Mouse (Mus musculus): ENCODE data around the gene Igf1. TPM values are rescaled to one million over a fixed set of nuclear protein-coding genes. Genes with fewer than 3 reads are reported as not detected.

The Igf1 gene
- polyA plus RNA-seq, 1 experiment from 2014 or later, result 0.22 TPM

DNA sequence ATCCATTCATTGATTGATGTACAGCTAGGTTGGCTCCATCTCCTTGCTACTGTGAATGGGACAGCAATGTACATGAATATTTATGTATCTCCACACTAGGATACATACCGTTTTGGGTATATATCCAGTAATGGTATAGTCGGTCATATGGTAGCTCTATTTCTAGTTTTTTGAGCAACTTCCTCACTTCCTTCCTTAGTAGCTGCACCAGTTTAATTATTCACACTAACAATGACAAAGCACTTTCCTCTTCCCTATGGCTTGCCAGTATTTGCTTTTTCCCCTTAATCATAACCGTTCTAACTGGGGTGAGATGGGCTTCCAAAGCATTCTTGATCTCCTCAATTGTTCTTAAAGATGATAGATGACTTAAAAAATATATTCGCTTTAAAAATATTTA is 15.6 kb upstream of the Igf1 start:
- no peak for ATAC-seq
- POLR2A ChIA-PET, result no interaction called here
- in situ Hi-C loops (cut with MboI; ENCODE audit: low pct_unique_long_range_greater_than_20kb), result no loop called here

DNA sequence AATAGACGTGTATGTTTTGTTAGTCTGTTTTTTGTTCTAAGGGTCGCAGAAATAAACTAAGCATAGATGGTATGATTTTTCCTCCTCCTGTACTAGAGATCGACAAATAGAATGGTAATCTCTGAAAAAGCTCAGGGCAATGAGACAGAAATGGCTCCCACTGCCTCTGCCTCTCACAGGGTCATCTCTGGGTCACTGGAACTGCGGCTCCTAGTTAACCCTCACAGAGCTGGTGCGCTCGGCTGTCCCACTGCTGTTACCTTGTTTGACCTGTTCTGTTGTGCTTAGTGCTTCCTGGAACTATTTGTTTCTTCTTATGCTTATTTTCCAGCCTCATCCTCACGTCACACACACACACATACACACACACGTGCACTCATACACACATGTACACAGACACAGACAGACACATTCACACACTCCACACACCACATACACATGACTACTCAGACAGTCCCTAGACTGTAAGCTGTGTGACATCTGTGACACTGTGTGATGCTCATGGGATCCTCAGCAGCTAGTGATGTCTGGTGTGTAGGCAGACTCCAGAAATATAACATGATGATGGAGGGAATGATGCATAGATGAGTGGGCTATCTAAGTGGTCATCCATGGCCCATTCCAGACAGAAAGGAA is 13.0 kb upstream of the Igf1 start:
- in situ Hi-C loops (cut with MboI; ENCODE audit: low pct_unique_long_range_greater_than_20kb), result no loop called here
- ChIA-PET CTCF (no interaction called here), POLR2A (interaction anchor here (0.7 kb wide), 1 partner anchor 536 kb away, joined by 5 read pairs; no protein-coding TSS in a partner anchor)
- no peaks in the 10 kb centered on the region for H3K27me3 ChIP-seq
- TF ChIP-seq CTCF (IDR thresholded peaks at IDR 0.05), result no peak
- no peak for DNase-seq (ENCODE audit: low read depth, low spot score)
- no peak for ATAC-seq

More for the DNA sequence above, 15.6 kb upstream of the Igf1 start:
- CTCF ChIA-PET, result no interaction called here
- no peaks in the 10 kb centered on the region for H3K27me3 ChIP-seq
- no peak for DNase-seq (ENCODE audit: low read depth, low spot score)
- no peak for TF ChIP-seq CTCF (IDR thresholded peaks at IDR 0.05)

DNA sequence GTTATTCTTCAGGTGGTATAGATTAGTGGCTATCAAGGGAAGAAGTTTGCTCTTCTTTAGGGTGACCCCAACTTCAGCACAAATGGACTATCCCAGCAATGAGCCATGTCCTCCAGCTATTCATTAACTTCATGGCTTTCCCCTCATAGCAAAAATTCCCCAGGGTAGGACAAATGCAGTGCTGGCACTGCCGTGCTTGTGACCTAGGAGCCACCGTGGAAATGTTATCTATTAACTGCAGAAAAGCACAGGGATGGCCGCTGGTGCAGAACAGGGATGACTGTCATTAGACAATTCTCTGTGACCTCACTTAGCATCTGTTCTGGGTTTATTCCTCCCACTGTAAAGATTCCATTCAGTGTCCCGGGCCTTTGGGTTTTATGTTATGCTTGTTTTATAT is 10.2 kb upstream of the Igf1 start:
- ATAC-seq, result peak; percentile 73

DNA sequence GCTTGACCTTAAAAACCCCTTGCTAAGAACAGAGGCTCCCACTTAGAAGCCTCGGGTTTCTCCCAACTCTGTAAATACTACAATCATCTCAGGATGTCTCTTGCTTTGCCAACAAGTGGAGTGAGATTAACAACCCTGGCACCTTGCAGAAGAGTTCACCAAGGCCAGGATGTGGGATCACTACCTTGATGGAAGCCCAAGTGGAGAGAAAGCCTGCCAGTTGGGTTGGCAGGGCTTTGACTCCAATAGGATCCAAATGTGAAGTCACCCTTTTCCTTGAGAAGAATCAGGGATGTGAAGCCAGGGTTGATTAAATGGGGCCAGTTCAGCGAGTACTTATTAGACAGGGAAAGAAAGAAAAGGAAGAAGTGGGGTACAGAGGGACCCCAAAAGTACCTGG is 9.6 kb upstream of the Igf1 start:
- in situ Hi-C loops (cut with MboI; ENCODE audit: low pct_unique_long_range_greater_than_20kb), result no loop called here
- CTCF ChIA-PET, result no interaction called here
- peak; percentile 3 for ATAC-seq
- DNase-seq (ENCODE audit: low read depth, low spot score), result no peak
- TF ChIP-seq CTCF (IDR thresholded peaks at IDR 0.05), result no peak
- no peaks in the 10 kb centered on the region for H3K27me3 ChIP-seq
- POLR2A ChIA-PET, result no interaction called here

More for the DNA sequence above, 10.2 kb upstream of the Igf1 start:
- CTCF ChIA-PET, result interaction anchor here (1.8 kb wide), 1 partner anchor 194 kb away, joined by 3 read pairs; no protein-coding TSS in a partner anchor
- POLR2A ChIA-PET, result no interaction called here
- H3K27me3 ChIP-seq, result no peaks in the 10 kb centered on the region
- in situ Hi-C loops (cut with MboI; ENCODE audit: low pct_unique_long_range_greater_than_20kb), result no loop called here
- no peak for TF ChIP-seq CTCF (IDR thresholded peaks at IDR 0.05)
- peak; percentile 66 for DNase-seq (ENCODE audit: low read depth, low spot score)

DNA sequence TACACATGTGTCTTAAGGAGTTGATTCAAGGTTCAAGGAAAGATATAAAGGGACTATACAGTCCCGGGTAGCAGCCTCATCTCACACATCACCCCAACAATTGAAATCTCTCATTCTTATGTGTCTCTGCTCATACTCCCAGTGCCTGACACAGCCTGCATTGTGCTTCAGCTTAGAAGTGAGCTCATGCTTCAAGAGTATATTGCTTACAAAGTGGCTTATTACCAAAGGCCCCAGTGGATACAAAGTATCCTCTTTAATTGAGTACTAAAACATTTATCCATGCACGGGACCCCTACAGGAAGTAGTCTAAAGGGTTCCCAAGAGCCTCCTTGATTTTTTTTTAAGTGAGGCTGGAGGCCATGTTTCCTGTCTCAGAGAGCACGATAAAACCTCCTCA is 6.6 kb upstream of the Igf1 start:
- CTCF ChIA-PET, result interaction anchor here (0.7 to 0.9 kb wide), 2 partner anchors 16 to 59 kb away, joined by 3 read pairs; no protein-coding TSS in a partner anchor
- DNase-seq (ENCODE audit: low read depth, low spot score), result no peak
- in situ Hi-C loops (cut with MboI; ENCODE audit: low pct_unique_long_range_greater_than_20kb), result loop anchor here (10.0 kb wide), 3 partner anchors 263 to 453 kb away; partner anchors contain the start of genes Nup37 and Parpbp
- TF ChIP-seq CTCF (IDR thresholded peaks at IDR 0.05), result no peak
- no peak for ATAC-seq
- H3K27me3 ChIP-seq, result no peaks in the 10 kb centered on the region
- POLR2A ChIA-PET, result no interaction called here

DNA sequence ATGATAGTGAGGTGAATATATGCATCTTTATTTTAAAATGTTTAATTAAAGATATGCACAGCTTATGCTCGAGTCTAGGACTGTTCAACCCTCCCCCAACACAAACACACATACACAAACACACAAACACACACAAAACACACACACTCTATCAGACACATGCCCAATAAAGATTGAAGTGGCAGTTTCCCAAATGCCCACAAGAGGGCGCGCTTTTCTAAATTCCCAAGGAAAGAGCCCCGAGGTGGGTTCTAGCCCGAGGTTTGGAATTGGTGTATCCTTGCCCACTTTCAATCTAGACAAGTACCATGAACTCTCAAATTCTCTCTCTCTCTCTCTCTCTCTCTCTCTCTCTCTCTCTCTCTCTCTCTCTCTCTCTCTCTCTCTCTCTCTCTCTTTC is 3.7 kb upstream of the Igf1 start:
- ChIA-PET CTCF (interaction anchor here (0.7 to 1.5 kb wide), 9 partner anchors 11 to 378 kb away, joined by 3 to 5 read pairs (median 3); no protein-coding TSS in a partner anchor), POLR2A (interaction anchor here (1.1 kb wide), 1 partner anchor 32 kb away, joined by 7 read pairs; no protein-coding TSS in a partner anchor)
- ATAC-seq, result no peak
- no peak for DNase-seq (ENCODE audit: low read depth, low spot score)
- in situ Hi-C loops (cut with MboI; ENCODE audit: low pct_unique_long_range_greater_than_20kb), result loop anchor here (10.0 kb wide), 3 partner anchors 260 to 450 kb away; partner anchors contain the start of genes Nup37 and Parpbp
- TF ChIP-seq CTCF (IDR thresholded peaks at IDR 0.05), result peak; percentile 86
- H3K27me3 ChIP-seq, result no peaks in the 10 kb centered on the region

DNA sequence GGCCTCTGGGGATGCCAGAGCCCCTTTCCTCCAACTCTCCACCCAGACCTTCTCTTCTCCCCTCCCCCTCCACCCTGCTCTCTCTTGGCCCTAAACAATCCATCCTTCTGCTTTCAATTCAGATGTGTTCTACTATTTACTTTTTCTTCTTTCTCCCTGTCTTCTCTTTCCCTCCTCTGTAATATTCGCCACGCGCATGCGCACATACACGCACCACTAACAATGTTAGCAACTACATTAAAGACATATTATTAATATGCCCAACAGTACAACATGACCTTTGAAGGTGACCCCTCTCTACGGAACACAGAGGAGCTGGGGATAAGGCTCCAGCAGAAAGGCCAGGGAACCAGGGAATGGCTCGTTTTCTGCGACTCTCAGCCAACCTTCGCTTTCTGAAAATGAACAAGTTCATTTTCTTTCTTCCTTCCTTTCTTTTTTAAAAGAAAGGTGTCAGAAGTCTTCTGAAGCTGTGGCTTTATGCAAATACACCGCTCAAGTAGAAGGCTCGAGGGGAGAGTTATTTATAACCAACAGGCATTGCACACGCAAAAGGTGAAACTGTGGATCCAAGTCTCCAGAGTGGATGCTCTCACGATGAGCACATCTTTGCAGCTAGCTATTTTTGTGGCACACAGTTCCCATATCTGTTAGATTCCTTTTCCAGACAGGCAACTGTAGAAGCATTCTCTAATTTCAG is 2.5 kb upstream of the Igf1 start:
- ChIA-PET CTCF (interaction anchor here (1.0 to 1.3 kb wide), 2 partner anchors 14 to 264 kb away, joined by 3 to 4 read pairs; no protein-coding TSS in a partner anchor), POLR2A (interaction anchor here (1.1 kb wide), 1 partner anchor 31 kb away, joined by 7 read pairs; no protein-coding TSS in a partner anchor)
- in situ Hi-C loops (cut with MboI; ENCODE audit: low pct_unique_long_range_greater_than_20kb), result loop anchor here (5.0 to 10.0 kb wide), 4 partner anchors 107 to 449 kb away; partner anchors contain the start of genes Nup37 and Parpbp

DNA sequence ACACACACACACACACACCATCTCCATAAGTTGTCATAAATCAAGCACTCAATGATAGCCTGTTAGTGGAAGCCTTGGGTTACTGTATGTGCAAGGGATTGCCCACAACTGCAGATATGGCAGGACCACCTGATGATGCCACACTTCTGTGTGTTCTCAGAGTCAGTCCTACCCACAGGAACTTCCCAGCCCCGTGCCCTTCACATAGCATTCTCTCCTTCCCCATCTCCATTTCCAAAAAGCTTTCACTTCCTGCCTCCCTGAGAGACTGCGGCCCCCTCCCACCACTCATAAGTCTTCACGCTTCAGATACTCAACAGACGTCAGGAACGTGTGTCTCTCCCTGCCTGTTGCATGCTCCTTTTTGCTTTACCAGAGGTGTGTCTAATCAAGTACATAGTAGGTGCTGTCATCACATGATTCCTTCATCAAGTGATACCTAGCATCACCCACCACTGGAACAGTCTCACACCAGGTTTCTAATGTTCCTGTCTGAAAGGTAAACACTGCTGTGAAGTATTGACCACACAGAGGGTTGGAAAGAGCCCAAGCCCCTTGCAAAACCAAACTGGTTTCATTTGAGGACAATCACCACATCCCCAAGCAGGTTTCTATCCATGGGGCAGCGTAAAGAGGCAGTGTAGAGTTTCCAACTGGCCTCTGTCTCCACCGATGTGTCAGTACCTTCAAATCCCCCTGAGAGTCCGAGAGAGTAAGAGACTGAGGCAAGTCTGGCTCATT is 680 bp upstream of the Igf1 start:
- ATAC-seq (no peak), DNase-seq (ENCODE audit: low read depth, low spot score) (no peak)
- ChIA-PET POLR2A (no interaction called here), CTCF (interaction anchor here (0.6 kb wide), 1 partner anchor 11 kb away, joined by 3 read pairs; no protein-coding TSS in a partner anchor)
- H3K27me3 ChIP-seq, result no peaks in the 10 kb centered on the region
- no peak for TF ChIP-seq CTCF (IDR thresholded peaks at IDR 0.05)
- in situ Hi-C loops (cut with MboI; ENCODE audit: low pct_unique_long_range_greater_than_20kb), result loop anchor here (5.0 to 10.0 kb wide), 4 partner anchors 105 to 447 kb away; partner anchors contain the start of genes Nup37 and Parpbp

More for the DNA sequence above, 2.5 kb upstream of the Igf1 start:
- H3K27me3 ChIP-seq, result no peaks in the 10 kb centered on the region
- DNase-seq (ENCODE audit: low read depth, low spot score), result no peak
- no peak for ATAC-seq
- TF ChIP-seq CTCF (IDR thresholded peaks at IDR 0.05), result no peak

DNA sequence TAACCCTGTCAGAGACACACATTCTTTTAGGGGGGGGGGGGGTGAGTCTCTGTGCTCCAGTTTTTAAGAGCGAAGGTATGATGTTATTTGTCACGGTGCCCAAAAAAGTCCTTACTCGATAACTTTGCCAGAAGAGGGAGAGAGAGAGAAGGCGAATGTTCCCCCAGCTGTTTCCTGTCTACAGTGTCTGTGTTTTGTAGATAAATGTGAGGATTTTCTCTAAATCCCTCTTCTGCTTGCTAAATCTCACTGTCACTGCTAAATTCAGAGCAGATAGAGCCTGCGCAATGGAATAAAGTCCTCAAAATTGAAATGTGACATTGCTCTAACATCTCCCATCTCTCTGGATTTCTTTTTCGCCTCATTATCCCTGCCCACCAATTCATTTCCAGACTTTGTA is 874 bp downstream of the Igf1 start:
- DNase-seq (ENCODE audit: low read depth, low spot score) (no peak), ATAC-seq (no peak)
- POLR2A ChIA-PET, result no interaction called here
- H3K27me3 ChIP-seq, result no peaks in the 10 kb centered on the region
- TF ChIP-seq CTCF (IDR thresholded peaks at IDR 0.05), result no peak
- CTCF ChIA-PET, result no interaction called here
- in situ Hi-C loops (cut with MboI; ENCODE audit: low pct_unique_long_range_greater_than_20kb), result loop anchor here (5.0 to 10.0 kb wide), 4 partner anchors 103 to 446 kb away; partner anchors contain the start of genes Nup37 and Parpbp

DNA sequence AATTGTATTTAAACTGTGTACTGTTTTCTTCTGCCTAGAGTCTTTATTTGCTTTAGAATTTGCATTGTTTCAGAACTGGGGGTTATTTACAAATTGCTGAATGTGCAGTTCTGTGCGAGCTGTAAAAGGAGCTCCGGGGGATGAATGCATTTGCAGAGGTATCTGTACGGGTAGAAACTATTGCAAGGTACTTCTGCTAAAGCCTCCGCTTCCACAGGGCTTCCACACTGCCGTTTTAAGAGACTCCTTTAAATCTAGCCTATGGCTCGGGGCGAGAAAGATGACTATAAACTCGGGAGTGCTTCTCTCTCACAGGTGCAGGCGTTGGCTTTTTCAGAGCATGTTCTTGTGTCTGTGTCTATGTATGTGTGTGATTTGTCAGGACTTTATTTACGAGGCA is 1.4 kb downstream of the Igf1 start:
- in situ Hi-C loops (cut with MboI; ENCODE audit: low pct_unique_long_range_greater_than_20kb), result loop anchor here (5.0 to 10.0 kb wide), 4 partner anchors 103 to 445 kb away; partner anchors contain the start of genes Nup37 and Parpbp
- ChIA-PET CTCF (interaction anchor here (0.7 kb wide), 1 partner anchor 16 kb away, joined by 3 read pairs; no protein-coding TSS in a partner anchor), POLR2A (no interaction called here)
- H3K27me3 ChIP-seq, result no peaks in the 10 kb centered on the region
- DNase-seq (ENCODE audit: low read depth, low spot score) (no peak), ATAC-seq (no peak)
- TF ChIP-seq CTCF (IDR thresholded peaks at IDR 0.05), result no peak

Measured in Patski (cell line).